Mouse (Mus musculus): ENCODE results near the gene Erp27.

Gene Erp27
- long read RNA-seq, experiment 1 = 0 reads
- long read RNA-seq, experiment 2 = 0 reads

- intact Hi-C loops (cut with DNase I) = loop anchor here (5.0 kb wide), 2 partner anchors 40 to 60 kb away; no protein-coding TSS in a partner anchor
Observed at GRCm38 (mm10) chr6:136922080-136922479, at the start of gene Erp27. TSS of gene Erp27 (minus strand) at chr6:136922180.

GRCm38 (mm10) chr6:136968877-136969276 lies 46.9 kb upstream of the Erp27 start:
- intact Hi-C loops (cut with DNase I) = loop anchor here (5.0 kb wide), 1 partner anchor 107 kb away; no protein-coding TSS in a partner anchor

GRCm38 (mm10) chr6:136967466-136967865 lies 45.5 kb upstream of the Erp27 start:
- intact Hi-C loops (cut with DNase I) = loop anchor here (5.0 kb wide), 1 partner anchor 105 kb away; no protein-coding TSS in a partner anchor

- intact Hi-C loops (cut with DNase I) = loop anchor here (5.0 kb wide), 1 partner anchor 104 kb away; no protein-coding TSS in a partner anchor
Observed at GRCm38 (mm10) chr6:136965912-136966311, 43.9 kb upstream of the Erp27 start.

GRCm38 (mm10) chr6:136964609-136965510 lies 42.9 kb upstream of the Erp27 start:
- intact Hi-C loops (cut with DNase I) = loop anchor here (5.0 kb wide), 2 partner anchors 43 to 103 kb away; partner anchors contain the start of genes Erp27 and Pde6h

GRCm38 (mm10) chr6:136962957-136963356 lies 41.0 kb upstream of the Erp27 start:
- intact Hi-C loops (cut with DNase I) = loop anchor here (5.0 kb wide), 1 partner anchor 41 kb away; the partner anchor contains the start of genes Erp27 and Pde6h

GRCm38 (mm10) chr6:136959131-136959530 lies 37.2 kb upstream of the Erp27 start:
- intact Hi-C loops (cut with DNase I) = no loop called here

GRCm38 (mm10) chr6:136957062-136957461 lies 35.1 kb upstream of the Erp27 start:
- intact Hi-C loops (cut with DNase I) = no loop called here

GRCm38 (mm10) chr6:136955240-136955639 lies 33.3 kb upstream of the Erp27 start:
- intact Hi-C loops (cut with DNase I) = no loop called here

- intact Hi-C loops (cut with DNase I) = no loop called here
Observed at GRCm38 (mm10) chr6:136954715-136955114, 32.7 kb upstream of the Erp27 start.

GRCm38 (mm10) chr6:136954192-136954591 lies 32.2 kb upstream of the Erp27 start:
- intact Hi-C loops (cut with DNase I) = no loop called here

GRCm38 (mm10) chr6:136952930-136953329 lies 30.9 kb upstream of the Erp27 start:
- intact Hi-C loops (cut with DNase I) = no loop called here

- intact Hi-C loops (cut with DNase I) = no loop called here
Observed at GRCm38 (mm10) chr6:136950171-136950570, 28.2 kb upstream of the Erp27 start.

- intact Hi-C loops (cut with DNase I) = no loop called here
Observed at GRCm38 (mm10) chr6:136947716-136948115, 25.7 kb upstream of the Erp27 start.

GRCm38 (mm10) chr6:136946943-136947342 lies 25.0 kb upstream of the Erp27 start:
- intact Hi-C loops (cut with DNase I) = no loop called here

- intact Hi-C loops (cut with DNase I) = no loop called here
Observed at GRCm38 (mm10) chr6:136946241-136946640, 24.3 kb upstream of the Erp27 start.

GRCm38 (mm10) chr6:136944511-136944910 lies 22.5 kb upstream of the Erp27 start:
- intact Hi-C loops (cut with DNase I) = no loop called here

- intact Hi-C loops (cut with DNase I) = no loop called here
Observed at GRCm38 (mm10) chr6:136943392-136943791, 21.4 kb upstream of the Erp27 start.

- intact Hi-C loops (cut with DNase I) = no loop called here
Observed at GRCm38 (mm10) chr6:136942280-136942679, 20.3 kb upstream of the Erp27 start.

GRCm38 (mm10) chr6:136941051-136942021 lies 19.4 kb upstream of the Erp27 start, which contains the start of gene Arhgdib:
TSS of gene Arhgdib (minus strand) at chr6:136941899.
- intact Hi-C loops (cut with DNase I) = no loop called here

Data from adrenal gland (tissue).